ENCODE assay signal across 10 mouse cellular contexts in genomic region chr10:37315804-37316203, GRCm38 (mm10).
DNase-seq lines count a peak whose midpoint lies in the region; ATAC-seq and TF ChIP-seq lines count a peak whose summit lies in the region.
"Had no signal": no experiment of that assay in that cellular context is flagged by ENCODE, and none has a peak within 500 bp of the region (broad histone marks: within the 10 kb centered on the region; RNA-seq: fewer than 3 reads in every experiment).

No protein-coding gene starts in this region.

- H3K27ac ChIP-seq in intestine, embryonic 14.5 days (ENCODE audit: low read depth) = no peak overlapping the region
- no peak overlapping the region for H3K27ac ChIP-seq in intestine, postnatal 0 days (ENCODE audit: low read depth, low read length)
- H3K27ac ChIP-seq: embryonic facial prominence, embryonic 10.5 days; embryonic facial prominence, embryonic 12.5 days; forebrain, embryonic 13.5 days; forebrain, embryonic 15.5 days had no signal

- H3K9me3 ChIP-seq in intestine, embryonic 14.5 days (ENCODE audit: control insufficient read depth, low read length) = no peaks in the 10 kb centered on the region
- no peaks in the 10 kb centered on the region for H3K9me3 ChIP-seq in intestine, postnatal 0 days (ENCODE audit: control insufficient read depth)
- H3K9me3 ChIP-seq: embryonic facial prominence, embryonic 10.5 days; embryonic facial prominence, embryonic 12.5 days; forebrain, embryonic 13.5 days; forebrain, embryonic 15.5 days had no signal

- H3K4me3 ChIP-seq in intestine, embryonic 14.5 days (ENCODE audit: low read depth, low read length) = no peak overlapping the region
- H3K4me3 ChIP-seq in intestine, postnatal 0 days (ENCODE audit: low read depth, low read length) = no peak overlapping the region
- H3K4me3 ChIP-seq: embryonic facial prominence, embryonic 10.5 days; embryonic facial prominence, embryonic 12.5 days; forebrain, embryonic 13.5 days; forebrain, embryonic 15.5 days had no signal

- WGBS in intestine, embryonic 14.5 days = 91% methylated on average over 1 of the region's 1 CpGs
- 90% methylated on average over 1 of the region's 1 CpGs for WGBS in intestine, postnatal 0 days

- no peaks in the 10 kb centered on the region for H3K27me3 ChIP-seq in intestine, embryonic 14.5 days (replicated peaks; ENCODE audit: control insufficient read depth, insufficient read depth, low read length)
- H3K27me3 ChIP-seq in intestine, postnatal 0 days (replicated peaks; ENCODE audit: control insufficient read depth, insufficient read depth, low read length) = no peaks in the 10 kb centered on the region
- H3K27me3 ChIP-seq: embryonic facial prominence, embryonic 12.5 days; forebrain, embryonic 13.5 days; forebrain, embryonic 15.5 days had no signal

- no peak overlapping the region for H3K9ac ChIP-seq in intestine, embryonic 14.5 days (ENCODE audit: low read length)
- no peak overlapping the region for H3K9ac ChIP-seq in intestine, postnatal 0 days (ENCODE audit: low read depth, low read length)
- H3K9ac ChIP-seq: embryonic facial prominence, embryonic 12.5 days; forebrain, embryonic 13.5 days; forebrain, embryonic 15.5 days had no signal

- no peaks in the 10 kb centered on the region for H3K4me1 ChIP-seq in intestine, embryonic 14.5 days (replicated peaks; ENCODE audit: control insufficient read depth, insufficient read depth, low read length)
- no peaks in the 10 kb centered on the region for H3K4me1 ChIP-seq in intestine, postnatal 0 days (replicated peaks; ENCODE audit: control insufficient read depth, insufficient read depth, low read length)
- H3K4me1 ChIP-seq: embryonic facial prominence, embryonic 12.5 days had no signal

- ATAC-seq in intestine, embryonic 14.5 days (replicated peaks; ENCODE audit: low FRiP score, low TSS enrichment, low read depth) = no peak
- ATAC-seq in intestine, postnatal 0 days = no peak
- ATAC-seq in megakaryocyte, adult 5-6 weeks (ENCODE audit: poor library complexity, severe bottlenecking) = peak; percentile 48
- 0 out of 2 replicates have a peak, but pooled peaks have one; percentile 20 for ATAC-seq in monocyte, adult 5-6 weeks (replicated peaks; ENCODE audit: insufficient number of reproducible peaks, low FRiP score, low TSS enrichment, poor library complexity, severe bottlenecking)

- TF ChIP-seq CTCF in intestine, postnatal 0 days (IDR thresholded peaks at IDR 0.05; ENCODE audit: low read depth) = no peak

- H3K4me2 ChIP-seq in intestine, embryonic 14.5 days (ENCODE audit: low read length) = no peak overlapping the region
- H3K4me2 ChIP-seq in intestine, postnatal 0 days (replicated peaks; ENCODE audit: low read depth) = no peak overlapping the region
- H3K4me2 ChIP-seq: embryonic facial prominence, embryonic 12.5 days; forebrain, embryonic 13.5 days; forebrain, embryonic 15.5 days had no signal

- DNase-seq in intestine, embryonic 14.5 days (ENCODE audit: low spot score) = peak; percentile 7
- no peak for DNase-seq in cerebellum, postnatal 36 days
- no peak for DNase-seq in gastrocnemius, adult 8-10 months (ENCODE audit: low spot score in 2 of 2)

- no peaks in the 10 kb centered on the region for H3K36me3 ChIP-seq in intestine, embryonic 14.5 days (ENCODE audit: control insufficient read depth, insufficient read depth, low read length)
- no peaks in the 10 kb centered on the region for H3K36me3 ChIP-seq in intestine, postnatal 0 days (ENCODE audit: control insufficient read depth, insufficient read depth)
- H3K36me3 ChIP-seq: embryonic facial prominence, embryonic 10.5 days; embryonic facial prominence, embryonic 12.5 days; forebrain, embryonic 15.5 days had no signal

Comparison
In these comparisons a context has a peak if more than half of its experiments do, and no peak if none do; other contexts are left out.
1. ATAC-seq: peak in megakaryocyte, adult 5-6 weeks (single experiment) and monocyte, adult 5-6 weeks (single experiment); none in intestine, embryonic 14.5 days (single experiment) and intestine, postnatal 0 days (single experiment).